Mouse (Mus musculus): ENCODE measurements around the gene 1700017B05Rik.

Gene 1700017B05Rik

GRCm38 (mm10) chr9:57271837-57272562, 9.6 kb upstream of the 1700017B05Rik start:
- no peak for DNase-seq (ENCODE audit: low spot score in 2 of 2)

- no peak for DNase-seq (ENCODE audit: low spot score in 2 of 2)
Observed at GRCm38 (mm10) chr9:57271081-57271480, 8.7 kb upstream of the 1700017B05Rik start.

- DNase-seq (ENCODE audit: low spot score in 2 of 2), result no peak
Observed at GRCm38 (mm10) chr9:57270399-57270798, 8.0 kb upstream of the 1700017B05Rik start.

DNA sequence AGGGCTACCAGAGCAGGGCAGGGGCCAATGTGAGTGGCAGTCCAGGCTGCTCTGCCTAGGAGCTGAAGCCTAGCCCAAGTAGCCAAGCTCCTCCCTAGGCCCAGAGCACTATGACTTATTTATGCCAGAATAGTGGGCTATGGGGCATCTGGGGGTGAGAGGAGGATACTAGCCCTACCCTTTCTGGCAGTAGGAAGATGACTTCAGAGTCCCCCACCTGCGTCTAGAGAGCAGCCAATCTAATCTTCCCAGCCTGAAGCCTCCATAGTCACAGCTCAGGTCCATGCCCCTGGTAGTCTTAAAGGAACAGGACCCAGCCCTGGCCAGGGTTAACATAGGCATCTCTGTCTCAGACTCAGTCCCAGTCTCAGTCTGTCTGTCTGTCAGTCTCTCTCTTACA, 7.0 kb upstream of the 1700017B05Rik start:
- no peak for DNase-seq (ENCODE audit: low spot score in 2 of 2)

GRCm38 (mm10) chr9:57268575-57268974, 6.2 kb upstream of the 1700017B05Rik start:
- DNase-seq (ENCODE audit: low spot score in 2 of 2), result no peak

DNA sequence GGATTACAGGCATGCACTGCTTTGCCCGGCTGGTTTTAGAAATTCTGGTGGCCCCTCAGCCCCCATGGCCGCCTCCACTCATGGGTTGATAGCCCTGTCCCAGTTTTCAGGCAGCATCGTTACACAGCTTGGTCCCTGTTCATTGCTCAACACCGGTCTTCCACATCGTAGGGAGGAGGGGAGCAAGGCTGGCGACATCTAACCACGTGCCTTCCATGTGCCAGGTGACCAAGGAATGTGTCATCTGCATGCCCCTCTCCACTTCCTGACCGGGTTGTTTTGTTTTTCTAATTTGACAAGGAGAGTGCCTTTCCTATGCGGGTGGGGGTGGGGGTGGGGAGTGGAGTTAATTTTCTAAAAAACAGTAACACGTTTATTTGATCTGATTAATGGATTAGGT, 5.7 kb upstream of the 1700017B05Rik start:
- no peak for DNase-seq (ENCODE audit: low spot score in 2 of 2)

GRCm38 (mm10) chr9:57267421-57267820, 5.0 kb upstream of the 1700017B05Rik start:
- DNase-seq (ENCODE audit: low spot score in 2 of 2), result no peak

DNA sequence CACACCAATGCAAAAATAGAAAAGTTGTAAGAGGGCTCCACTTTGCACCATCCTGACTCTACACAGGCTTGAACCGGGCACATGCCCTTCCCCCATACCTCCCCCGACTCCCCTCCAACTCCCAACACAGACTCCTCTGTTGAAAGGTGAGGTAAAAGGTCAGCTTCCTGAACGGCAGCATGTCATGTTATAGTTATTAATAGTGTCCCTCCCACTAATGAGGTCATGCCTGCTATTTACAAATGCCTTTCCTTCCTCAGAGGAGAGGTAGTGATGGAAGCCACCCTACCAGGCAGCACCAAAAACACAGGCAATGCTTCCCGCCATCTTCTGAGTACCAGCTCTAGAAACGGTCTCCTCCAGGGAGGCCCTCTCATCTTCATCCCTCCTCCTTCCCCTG, 2.7 kb upstream of the 1700017B05Rik start:
- no peak for DNase-seq (ENCODE audit: low spot score in 2 of 2)

- DNase-seq (ENCODE audit: low spot score in 2 of 2), result no peak
Observed at GRCm38 (mm10) chr9:57262795-57263684, 628 bp upstream of the 1700017B05Rik start.

DNA sequence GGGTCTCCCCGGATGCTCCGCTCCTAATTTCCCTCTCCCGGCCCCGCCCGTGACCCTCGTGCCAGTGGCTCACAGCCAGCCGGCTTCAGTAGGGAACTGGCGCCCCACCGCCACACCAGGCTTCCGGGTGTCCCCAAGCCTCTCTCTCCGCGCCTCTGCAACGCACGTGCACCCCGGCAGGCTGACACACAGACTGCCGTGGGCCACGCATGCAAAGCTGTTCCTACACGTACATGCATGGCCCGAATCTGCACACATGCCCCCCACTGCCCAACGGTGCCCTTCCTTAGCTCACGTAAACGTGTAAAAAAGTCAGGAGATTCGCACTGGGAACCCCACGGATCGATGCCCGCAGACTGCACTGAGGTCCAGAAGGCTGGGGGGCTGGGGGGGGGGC, 898 bp downstream of the 1700017B05Rik start:
- peak in 1 of 2 experiments; percentile 42 for DNase-seq (ENCODE audit: low spot score in 2 of 2)

DNA sequence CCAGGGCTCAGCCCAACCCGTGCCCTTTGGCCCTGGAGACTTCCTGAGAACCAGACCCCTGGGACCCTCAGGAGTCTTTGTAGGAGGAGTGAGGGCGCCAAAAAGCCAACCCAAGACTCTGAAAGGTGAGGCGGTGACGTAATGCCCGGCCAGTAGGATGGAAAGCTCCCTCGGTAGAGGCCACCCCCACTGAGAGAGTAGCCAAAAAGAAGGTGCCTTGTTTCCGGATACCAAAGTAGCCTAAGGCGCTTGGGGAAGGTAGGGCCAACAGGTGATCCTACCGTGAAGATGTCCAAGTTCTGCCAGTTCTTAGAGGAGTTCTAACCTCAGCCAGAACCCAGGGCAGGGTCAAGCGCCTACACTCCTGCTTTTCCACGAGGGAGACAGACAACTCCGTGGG, 1.5 kb downstream of the 1700017B05Rik start:
- DNase-seq (ENCODE audit: low spot score in 2 of 2), result no peak

DNA sequence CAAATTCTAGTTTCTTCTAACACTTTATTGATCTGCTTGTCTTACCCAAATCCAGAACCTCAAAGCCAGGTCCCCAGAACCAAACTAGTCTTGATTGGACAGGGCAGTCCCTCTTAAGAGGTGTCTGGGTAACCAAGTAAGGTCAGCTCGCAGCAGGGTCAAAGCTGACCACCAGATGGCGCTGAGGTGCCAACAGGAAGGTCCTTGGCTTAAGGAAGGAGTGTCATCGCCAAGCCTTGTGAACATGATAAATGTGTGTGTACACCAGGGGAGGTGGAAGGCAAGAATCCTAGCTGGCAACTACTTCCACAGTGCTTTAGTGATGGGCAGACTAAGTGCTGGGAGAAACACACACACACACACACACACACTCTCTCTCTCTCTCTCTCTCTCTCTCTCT, 2.7 kb downstream of the 1700017B05Rik start:
- DNase-seq (ENCODE audit: low spot score in 2 of 2), result peak; percentile 69 to 85

DNA sequence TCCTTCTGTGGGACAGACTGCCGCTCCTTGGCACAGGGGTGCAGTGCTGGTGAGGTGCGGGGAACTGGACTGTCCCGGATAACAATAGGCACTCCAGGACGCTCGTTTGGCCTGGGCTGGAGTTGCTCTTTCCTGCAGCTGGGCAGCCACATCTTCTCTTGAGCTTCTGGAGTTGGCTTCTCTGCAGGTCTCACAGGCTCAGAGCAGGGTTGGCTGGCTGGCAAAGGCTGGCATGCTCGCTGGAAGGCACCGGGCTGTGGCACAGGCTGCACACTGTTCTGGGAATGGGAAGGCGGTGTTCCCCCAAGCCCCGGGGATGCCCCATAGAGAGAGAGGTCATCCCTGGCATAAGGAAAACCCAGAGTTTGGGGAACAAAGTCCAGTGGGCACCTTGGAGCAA, 4.8 kb downstream of the 1700017B05Rik start:
- no peak for DNase-seq (ENCODE audit: low spot score in 2 of 2)

DNA sequence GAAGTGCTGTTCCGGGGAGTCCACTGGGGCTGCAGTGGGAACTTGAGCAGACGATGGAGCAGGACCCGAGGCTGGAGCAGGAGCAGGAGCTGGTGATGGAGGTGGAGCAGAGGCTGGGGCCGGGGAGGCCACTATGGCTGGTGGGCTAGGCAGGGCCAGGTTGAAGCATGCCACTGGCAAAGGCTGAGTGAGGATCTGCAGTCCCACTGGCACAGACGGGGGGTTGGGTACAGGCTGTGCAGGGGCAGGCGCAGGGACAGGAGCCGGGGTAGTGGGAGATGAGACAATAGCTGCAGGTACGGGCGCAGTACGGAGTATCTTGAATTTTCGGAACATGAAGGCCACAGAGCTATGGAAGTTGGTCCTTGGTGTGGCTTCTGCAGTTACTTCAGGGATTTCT, 5.6 kb downstream of the 1700017B05Rik start:
- DNase-seq (ENCODE audit: low spot score in 2 of 2), result no peak

DNA sequence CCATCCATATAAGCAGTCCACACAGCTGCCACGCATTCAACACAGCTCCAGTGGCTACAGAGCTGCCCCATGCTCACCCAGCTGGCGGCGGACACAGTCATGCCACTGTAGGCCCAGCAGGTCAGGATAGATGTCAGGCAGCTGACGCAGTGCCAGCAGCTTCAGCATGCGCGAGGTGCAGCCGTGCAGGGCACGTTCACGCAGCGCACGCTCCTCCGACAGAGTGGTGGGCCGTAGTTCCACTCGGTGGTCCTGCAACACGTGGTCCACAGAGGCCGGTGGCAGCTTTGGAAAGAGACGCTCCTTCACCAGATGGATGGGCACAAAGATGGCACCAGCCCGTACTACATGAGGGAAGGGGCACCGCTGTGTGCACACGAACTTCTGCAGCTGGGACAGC, 6.1 kb downstream of the 1700017B05Rik start:
- DNase-seq (ENCODE audit: low spot score in 2 of 2), result no peak

- no peak for DNase-seq (ENCODE audit: low spot score in 2 of 2)
Observed at GRCm38 (mm10) chr9:57254823-57255495, 7.5 kb downstream of the 1700017B05Rik start.

DNA sequence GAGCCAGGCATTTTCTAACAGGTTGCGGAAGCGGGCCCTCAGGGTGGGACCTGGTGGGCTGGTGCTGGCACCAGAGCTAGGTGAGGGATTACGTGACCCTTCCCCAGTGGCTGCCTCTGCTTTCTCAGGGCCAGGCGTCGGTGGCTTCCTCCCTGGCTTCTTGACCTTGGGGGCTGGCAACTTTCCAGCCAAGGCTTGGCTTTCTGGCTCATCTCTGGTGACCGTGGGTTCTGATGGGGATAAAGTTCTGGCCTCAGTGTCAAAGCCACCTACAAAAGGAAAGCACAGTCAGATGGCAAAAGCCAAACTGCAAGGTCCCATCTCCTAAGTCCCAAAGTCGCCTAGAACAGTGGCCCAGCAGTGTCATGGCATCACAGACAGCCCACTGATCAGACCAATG, 8.4 kb downstream of the 1700017B05Rik start:
- DNase-seq (ENCODE audit: low spot score in 2 of 2), result no peak

GRCm38 (mm10) chr9:57251139-57251538, 11.3 kb downstream of the 1700017B05Rik start:
- no peak for DNase-seq (ENCODE audit: low spot score in 2 of 2)

DNA sequence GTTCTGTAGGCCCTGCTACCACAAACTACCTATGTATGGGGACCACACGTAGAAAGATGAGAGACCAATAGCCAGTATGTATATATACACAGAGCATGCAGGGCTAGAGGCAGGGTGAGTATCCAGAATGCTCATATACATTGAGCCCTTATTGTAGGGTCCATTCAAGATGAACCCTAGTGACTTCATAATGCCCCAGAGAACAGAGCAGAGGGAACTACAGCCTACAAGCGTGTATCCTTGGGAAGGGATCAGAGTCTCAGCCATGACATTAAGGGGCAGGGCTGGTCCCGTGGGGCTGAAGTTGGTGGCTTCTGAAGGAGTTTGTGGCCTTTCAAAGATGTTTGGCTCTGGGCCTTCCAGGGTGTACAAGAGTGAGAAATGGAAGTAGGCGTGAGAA, 12.4 kb downstream of the 1700017B05Rik start:
- no peak for DNase-seq (ENCODE audit: low spot score in 2 of 2)

GRCm38 (mm10) chr9:57248030-57248942, 14.1 kb downstream of the 1700017B05Rik start:
- DNase-seq (ENCODE audit: low spot score in 2 of 2), result no peak

GRCm38 (mm10) chr9:57247201-57247671, 15.2 kb downstream of the 1700017B05Rik start:
- no peak for DNase-seq (ENCODE audit: low spot score in 2 of 2)

Measured in frontal cortex, postnatal 14 days (tissue).